Mouse (Mus musculus): ENCODE data around the gene Matk.

DNA sequence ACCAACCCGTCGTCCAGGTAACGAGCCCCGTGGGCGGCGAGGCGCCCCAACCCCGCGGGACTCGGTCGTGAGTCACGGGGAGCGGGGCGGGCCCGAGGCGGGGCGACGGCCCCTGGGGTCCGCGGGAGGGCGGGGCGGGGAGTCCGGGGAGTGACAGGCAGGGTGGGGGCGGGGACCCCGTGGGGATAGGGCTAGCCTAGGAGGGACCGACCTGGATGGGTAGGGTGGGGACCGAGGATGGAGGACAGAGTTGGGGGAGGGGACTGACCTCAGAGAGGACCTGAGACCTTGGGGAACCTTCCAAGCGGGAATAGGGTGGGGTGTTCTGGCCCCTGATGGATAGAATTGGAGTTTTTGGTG lies 19.5 kb upstream of the Matk start:
- TF ChIP-seq POLR2A (IDR thresholded peaks at IDR 0.05; ENCODE audit: insufficient read depth, low read depth, low read length), result no peak
- TF ChIP-seq CTCF (IDR thresholded peaks at IDR 0.05), result no peak
